Mouse (Mus musculus): ENCODE results near the gene Tfip11. TPM values are rescaled to one million over a fixed set of nuclear protein-coding genes. Genes with fewer than 3 reads are reported as not detected.
A peak's percentile ranks its signal among the peaks of the same experiment; 100 is the strongest.

Tfip11 gene
- total and polyA plus RNA-seq, 3 experiments: 34.6 to 44.7 TPM; not detected in 1

DNA sequence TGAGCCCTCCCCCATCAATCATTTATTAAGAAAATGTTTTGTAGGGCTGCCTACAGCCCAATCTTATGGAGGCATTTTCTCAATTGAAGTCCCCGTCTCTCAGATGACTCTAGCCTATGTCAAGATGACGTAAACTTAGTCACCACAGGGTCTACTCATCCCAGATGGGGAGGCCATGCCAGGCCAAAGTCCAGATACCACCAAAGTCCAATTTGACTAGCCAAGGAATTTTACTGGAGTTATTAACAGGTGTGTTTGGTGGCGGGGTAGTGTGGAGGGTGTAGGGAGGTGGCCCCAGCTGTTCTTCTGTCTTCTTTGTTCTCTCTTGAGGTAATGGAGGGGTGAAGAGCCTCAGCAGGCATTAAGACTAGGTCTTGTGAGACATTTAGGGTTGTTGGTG lies 33.9 kb downstream of the Tfip11 start:
- Histone ChIP-seq H3K36me3 (ENCODE audit: control insufficient read depth in 1 of 2, insufficient read depth in 2 of 2, low read length in 2 of 2) (peaks cover 2 to 3% of the 10 kb centered on the region in 2 experiments; a peak in 3 of 4 replicates), H3K9me3 (replicated peaks; ENCODE audit: insufficient read depth, low read length) (no peaks in the 10 kb centered on the region), H3K27ac (ENCODE audit: control insufficient read depth, low read depth, low read length) (0 out of 2 replicates have a peak overlapping the region, but pooled peaks have one; percentile 5), H3K9ac (ENCODE audit: control insufficient read depth, low read depth, low read length, poor library complexity, severe bottlenecking) (no peak overlapping the region), H3K79me2 (ENCODE audit: control insufficient read depth, insufficient read depth, low read length, poor library complexity) (no peaks in the 10 kb centered on the region), H3K4me3 (ENCODE audit: control insufficient read depth in 1 of 2, insufficient read depth in 1 of 2, low read depth in 2 of 2, low read length in 2 of 2) (no peak overlapping the region), H3K4me1 (ENCODE audit: control insufficient read depth in 1 of 2, insufficient read depth in 2 of 2, low read length in 2 of 2) (0 out of 4 replicates have a peak, but pooled peaks cover 0 to 5% of the 10 kb centered on the region in 2 experiments), H3K27me3 (ENCODE audit: control insufficient read depth in 1 of 2, insufficient read depth in 2 of 2, low read length in 2 of 2) (no peaks in the 10 kb centered on the region)
- no peak for TF ChIP-seq JUND (IDR thresholded peaks at IDR 0.05; ENCODE audit: low read depth, low read length)
- TF ChIP-seq MEF2A (IDR thresholded peaks at IDR 0.05; ENCODE audit: extremely low read depth, insufficient replicate concordance, low read depth, low read length, poor library complexity, severe bottlenecking): no peak
- no peak for TF ChIP-seq KAT2A (conservative IDR thresholded peaks at IDR 0.05; ENCODE audit: low read depth, low read length)
- TF ChIP-seq MAX (IDR thresholded peaks at IDR 0.05; ENCODE audit: low read length): no peak
- no peak for TF ChIP-seq GABPA (IDR thresholded peaks at IDR 0.05; ENCODE audit: low read depth, low read length)
- TF ChIP-seq ZKSCAN1 (IDR thresholded peaks at IDR 0.05; ENCODE audit: low read depth, low read length): no peak
- no peak for TF ChIP-seq EP300 (IDR thresholded peaks at IDR 0.05; ENCODE audit: low read depth in 1 of 2, low read length in 2 of 2)
- no peak for TF ChIP-seq SIN3A (IDR thresholded peaks at IDR 0.05; ENCODE audit: low read length)
- no peak for TF ChIP-seq USF2 (IDR thresholded peaks at IDR 0.05; ENCODE audit: borderline replicate concordance in 1 of 2, insufficient read depth in 1 of 2, low read depth in 1 of 2, low read length in 2 of 2)
- no peak for TF ChIP-seq RCOR1 (IDR thresholded peaks at IDR 0.05; ENCODE audit: low read depth, low read length)
- no peak for TF ChIP-seq CTCF (IDR thresholded peaks at IDR 0.05 in 2 of 3, conservative IDR thresholded peaks at IDR 0.05 in 1 of 3; ENCODE audit: control insufficient read depth in 1 of 3, insufficient read depth in 1 of 3, low read depth in 2 of 3, low read length in 3 of 3, poor library complexity in 1 of 3, severe bottlenecking in 1 of 3)
- TF ChIP-seq POLR2AphosphoS2 (IDR thresholded peaks at IDR 0.05; ENCODE audit: low read length): no peak
- TF ChIP-seq CHD2 (IDR thresholded peaks at IDR 0.05; ENCODE audit: low read length): no peak
- no peak for DNase-seq (ENCODE audit: low read depth, low spot score)

- H3K4me1 ChIP-seq (ENCODE audit: control insufficient read depth in 1 of 2, insufficient read depth in 2 of 2, low read length in 2 of 2): 0 out of 4 replicates have a peak, but pooled peaks cover 0 to 3% of the 10 kb centered on the region in 2 experiments
These were observed 38.1 kb downstream of the Tfip11 start for GRCm38 (mm10) chr5:112364184-112364797.

More at GRCm38 (mm10) chr5:112364184-112364797, 38.1 kb downstream of the Tfip11 start:
- Histone ChIP-seq H3K79me2 (ENCODE audit: control insufficient read depth, insufficient read depth, low read length, poor library complexity) (no peaks in the 10 kb centered on the region), H3K36me3 (ENCODE audit: control insufficient read depth in 1 of 2, insufficient read depth in 2 of 2, low read length in 2 of 2) (peaks cover under 1 to 2% of the 10 kb centered on the region in 2 experiments; a peak in 3 of 4 replicates), H3K4me3 (ENCODE audit: control insufficient read depth in 1 of 2, insufficient read depth in 1 of 2, low read depth in 2 of 2, low read length in 2 of 2) (no peak overlapping the region), H3K27ac (ENCODE audit: control insufficient read depth, low read depth, low read length) (no peak overlapping the region), H3K9ac (ENCODE audit: control insufficient read depth, low read depth, low read length, poor library complexity, severe bottlenecking) (no peak overlapping the region), H3K9me3 (replicated peaks; ENCODE audit: insufficient read depth, low read length) (no peaks in the 10 kb centered on the region), H3K27me3 (ENCODE audit: control insufficient read depth in 1 of 2, insufficient read depth in 2 of 2, low read length in 2 of 2) (no peaks in the 10 kb centered on the region)
- DNase-seq (ENCODE audit: low read depth, low spot score): no peak
- TF ChIP-seq SMC3 (IDR thresholded peaks at IDR 0.05; ENCODE audit: low read depth, low read length): no peak
- TF ChIP-seq ZMIZ1 (IDR thresholded peaks at IDR 0.05; ENCODE audit: low read depth, low read length): no peak
- no peak for TF ChIP-seq ZKSCAN1 (IDR thresholded peaks at IDR 0.05; ENCODE audit: low read depth, low read length)
- TF ChIP-seq MEF2A (IDR thresholded peaks at IDR 0.05; ENCODE audit: extremely low read depth, insufficient replicate concordance, low read depth, low read length, poor library complexity, severe bottlenecking): no peak
- no peak for TF ChIP-seq MYC (IDR thresholded peaks at IDR 0.05; ENCODE audit: low read depth, low read length)
- TF ChIP-seq POLR2AphosphoS5 (IDR thresholded peaks at IDR 0.05; ENCODE audit: borderline replicate concordance, low read depth, low read length): no peak
- TF ChIP-seq POLR2A (IDR thresholded peaks at IDR 0.05; ENCODE audit: control insufficient read depth in 1 of 2, insufficient read depth in 1 of 2, low read depth in 1 of 2, low read length in 2 of 2, poor library complexity in 1 of 2): no peak
- TF ChIP-seq USF2 (IDR thresholded peaks at IDR 0.05; ENCODE audit: borderline replicate concordance in 1 of 2, insufficient read depth in 1 of 2, low read depth in 1 of 2, low read length in 2 of 2): no peak
- TF ChIP-seq MAZ (IDR thresholded peaks at IDR 0.05; ENCODE audit: low read depth, low read length): no peak
- no peak for TF ChIP-seq TBP (IDR thresholded peaks at IDR 0.05; ENCODE audit: low read depth, low read length)
- no peak for TF ChIP-seq ELF1 (IDR thresholded peaks at IDR 0.05; ENCODE audit: low read depth, low read length)
